Mouse (Mus musculus): ENCODE results near the gene Stxbp4. TPM values are rescaled to one million over a fixed set of nuclear protein-coding genes. Genes with fewer than 3 reads are reported as not detected.

Stxbp4 gene
- polyA plus RNA-seq (2014; fragmentation: Nextera tagmentation; extraction: Ambion mirVana) = 36.5 and 41.8 TPM in 2 replicates

- Histone ChIP-seq H3K36me3 (ENCODE audit: control insufficient read depth, insufficient read depth, low read length) (no peaks in the 10 kb centered on the region; the same call in 1 of the 2 replicates), H3K27ac (ENCODE audit: low read depth, low read length) (peak within 1 kb of the TSS; percentile 89), H3K27me3 (ENCODE audit: control insufficient read depth, insufficient read depth, low read length) (no peaks in the 10 kb centered on the region), H3K4me1 (ENCODE audit: control insufficient read depth, insufficient read depth, low read length) (peaks cover 8% of the 10 kb centered on the region), H3K4me2 (peak within 1 kb of the TSS; percentile 64), H3K4me3 (ENCODE audit: low read depth, low read length) (peak within 1 kb of the TSS; percentile 92), H3K9me3 (ENCODE audit: control insufficient read depth, low read length) (no peaks in the 10 kb centered on the region), H3K9ac (ENCODE audit: low read length) (peak within 1 kb of the TSS; percentile 98)
- DNase-seq (ENCODE audit: low spot score, missing footprints) (peak; percentile 99), ATAC-seq (ENCODE audit: low FRiP score) (peak; percentile 96)
- WGBS = under 1% methylated on average over 48 of the region's 48 CpGs
Measured at GRCm38 (mm10) chr11:90637440-90638311, at the start of gene Stxbp4, which contains the start of gene Cox11. Gene Stxbp4 (minus strand): TSS chr11:90638084. Gene Cox11 (plus strand): TSS chr11:90638173.

GRCm38 (mm10) chr11:90687040-90687439 is 49.2 kb upstream of the Stxbp4 start:
- no peaks in the 10 kb centered on the region for H3K36me3 ChIP-seq (ENCODE audit: control insufficient read depth, insufficient read depth, low read length)
- no peak overlapping the region for H3K27ac ChIP-seq (ENCODE audit: low read depth, low read length)
- no peaks in the 10 kb centered on the region for H3K4me1 ChIP-seq (ENCODE audit: control insufficient read depth, insufficient read depth, low read length)
- H3K27me3 ChIP-seq (ENCODE audit: control insufficient read depth, insufficient read depth, low read length) = no peaks in the 10 kb centered on the region
- DNase-seq (ENCODE audit: low spot score, missing footprints) (no peak), ATAC-seq (ENCODE audit: low FRiP score) (peak; percentile 60)
- peak overlapping the region; percentile 75 for H3K9ac ChIP-seq (ENCODE audit: low read length)
- 1% methylated on average over 17 of the region's 17 CpGs for WGBS
- H3K4me2 ChIP-seq = peak overlapping the region; percentile 88
- peak overlapping the region; percentile 65 for H3K4me3 ChIP-seq (ENCODE audit: low read depth, low read length)
- H3K9me3 ChIP-seq (ENCODE audit: control insufficient read depth, low read length) = no peaks in the 10 kb centered on the region

DNA sequence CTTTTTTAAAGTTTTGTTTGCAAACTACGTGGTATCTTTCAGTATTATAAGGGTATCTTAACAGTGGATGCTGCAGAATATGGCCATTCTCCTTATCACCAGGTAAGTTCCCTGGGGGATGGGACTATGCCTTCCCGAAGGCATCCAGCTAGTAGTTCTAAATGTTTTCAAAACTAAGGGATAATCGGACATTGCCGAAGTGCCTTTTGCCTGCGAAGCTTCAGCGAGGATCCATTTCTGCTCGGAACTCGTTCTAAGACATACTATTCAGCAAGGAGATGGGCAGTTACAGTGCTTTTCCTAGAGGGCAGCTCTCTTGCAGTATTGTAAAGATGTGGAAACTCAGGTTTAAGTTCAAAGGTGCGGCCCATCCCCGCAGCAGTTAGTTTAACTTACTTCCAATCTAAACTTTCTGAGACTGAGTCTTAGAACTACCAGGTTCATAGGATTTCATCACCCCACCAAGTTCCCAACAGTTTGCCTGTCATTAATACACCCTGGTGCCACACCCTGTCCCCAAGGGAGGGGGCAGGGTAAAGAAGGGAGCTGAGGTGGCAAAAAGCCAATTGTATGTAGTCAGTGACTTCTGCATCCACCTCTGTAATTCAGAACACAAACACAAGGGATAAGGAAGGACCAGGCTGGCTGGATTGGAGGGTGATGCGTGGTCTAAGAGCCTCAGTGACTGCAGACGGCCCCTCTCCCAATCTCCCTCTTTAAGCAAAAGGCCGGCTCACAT is 48.6 kb upstream of the Stxbp4 start:
- H3K27me3 ChIP-seq (ENCODE audit: control insufficient read depth, insufficient read depth, low read length) = no peaks in the 10 kb centered on the region
- peak overlapping the region; percentile 65 for H3K4me3 ChIP-seq (ENCODE audit: low read depth, low read length)
- no peak overlapping the region for H3K27ac ChIP-seq (ENCODE audit: low read depth, low read length)
- no peaks in the 10 kb centered on the region for H3K36me3 ChIP-seq (ENCODE audit: control insufficient read depth, insufficient read depth, low read length)
- H3K9me3 ChIP-seq (ENCODE audit: control insufficient read depth, low read length) = no peaks in the 10 kb centered on the region
- H3K4me2 ChIP-seq = peak overlapping the region; percentile 88
- DNase-seq (ENCODE audit: low spot score, missing footprints) (peak; percentile 68), ATAC-seq (ENCODE audit: low FRiP score) (peak; percentile 15)
- H3K4me1 ChIP-seq (ENCODE audit: control insufficient read depth, insufficient read depth, low read length) = no peaks in the 10 kb centered on the region
- peak overlapping the region; percentile 75 for H3K9ac ChIP-seq (ENCODE audit: low read length)
- WGBS = 73% methylated on average over 13 of the region's 13 CpGs

- H3K4me3 ChIP-seq (ENCODE audit: low read depth, low read length) = no peak overlapping the region
- no peak overlapping the region for H3K27ac ChIP-seq (ENCODE audit: low read depth, low read length)
- no peaks in the 10 kb centered on the region for H3K9me3 ChIP-seq (ENCODE audit: control insufficient read depth, low read length)
- H3K4me2 ChIP-seq = no peak overlapping the region
- H3K36me3 ChIP-seq (ENCODE audit: control insufficient read depth, insufficient read depth, low read length) = no peaks in the 10 kb centered on the region
- H3K9ac ChIP-seq (ENCODE audit: low read length) = no peak overlapping the region
- no peaks in the 10 kb centered on the region for H3K27me3 ChIP-seq (ENCODE audit: control insufficient read depth, insufficient read depth, low read length)
- no peak for ATAC-seq (ENCODE audit: low FRiP score)
- peak; percentile 53 for DNase-seq (ENCODE audit: low spot score, missing footprints)
- WGBS = 81% methylated on average over 6 of the region's 6 CpGs
- H3K4me1 ChIP-seq (ENCODE audit: control insufficient read depth, insufficient read depth, low read length) = no peaks in the 10 kb centered on the region
Measured at GRCm38 (mm10) chr11:90685196-90685595, 47.3 kb upstream of the Stxbp4 start.

- no peaks in the 10 kb centered on the region for H3K9me3 ChIP-seq (ENCODE audit: control insufficient read depth, low read length)
- no peaks in the 10 kb centered on the region for H3K4me1 ChIP-seq (ENCODE audit: control insufficient read depth, insufficient read depth, low read length)
- no peak overlapping the region for H3K27ac ChIP-seq (ENCODE audit: low read depth, low read length)
- H3K36me3 ChIP-seq (ENCODE audit: control insufficient read depth, insufficient read depth, low read length) = no peaks in the 10 kb centered on the region
- ATAC-seq (ENCODE audit: low FRiP score) (no peak), DNase-seq (ENCODE audit: low spot score, missing footprints) (peak; percentile 60)
- H3K4me2 ChIP-seq = no peak overlapping the region
- H3K27me3 ChIP-seq (ENCODE audit: control insufficient read depth, insufficient read depth, low read length) = no peaks in the 10 kb centered on the region
- H3K9ac ChIP-seq (ENCODE audit: low read length) = no peak overlapping the region
- WGBS = 72% methylated on average over 6 of the region's 6 CpGs
- no peak overlapping the region for H3K4me3 ChIP-seq (ENCODE audit: low read depth, low read length)
Measured at GRCm38 (mm10) chr11:90684765-90685164, 46.9 kb upstream of the Stxbp4 start.

GRCm38 (mm10) chr11:90681171-90681570 is 43.3 kb upstream of the Stxbp4 start:
- peak; percentile 51 for DNase-seq (ENCODE audit: low spot score, missing footprints)
- ATAC-seq (ENCODE audit: low FRiP score) = no peak
- no peaks in the 10 kb centered on the region for H3K27me3 ChIP-seq (ENCODE audit: control insufficient read depth, insufficient read depth, low read length)
- no peaks in the 10 kb centered on the region for H3K9me3 ChIP-seq (ENCODE audit: control insufficient read depth, low read length)
- no peak overlapping the region for H3K4me2 ChIP-seq
- no peaks in the 10 kb centered on the region for H3K36me3 ChIP-seq (ENCODE audit: control insufficient read depth, insufficient read depth, low read length)
- no peak overlapping the region for H3K4me3 ChIP-seq (ENCODE audit: low read depth, low read length)
- no peak overlapping the region for H3K27ac ChIP-seq (ENCODE audit: low read depth, low read length)
- no peaks in the 10 kb centered on the region for H3K4me1 ChIP-seq (ENCODE audit: control insufficient read depth, insufficient read depth, low read length)
- no peak overlapping the region for H3K9ac ChIP-seq (ENCODE audit: low read length)

DNA sequence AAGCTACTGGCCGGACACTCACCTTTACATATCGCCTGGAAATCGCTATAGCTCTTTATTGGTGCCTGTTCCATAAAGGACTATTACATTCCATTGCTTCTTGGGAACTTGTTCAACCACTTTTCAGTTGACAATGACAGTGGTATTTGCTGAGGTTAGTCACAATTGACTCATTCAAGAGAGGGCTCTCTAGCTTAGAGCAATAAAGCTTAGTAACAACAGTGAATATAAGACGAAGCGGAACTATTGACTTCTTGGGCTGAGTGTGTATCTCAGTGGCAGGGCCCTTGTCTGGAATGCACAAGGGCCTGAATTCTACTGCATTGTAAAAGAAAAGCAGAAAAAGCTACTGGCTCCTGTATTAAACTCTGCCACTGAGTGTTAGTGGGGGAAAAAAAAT is 40.7 kb upstream of the Stxbp4 start:
- H3K27me3 ChIP-seq (ENCODE audit: control insufficient read depth, insufficient read depth, low read length) = no peaks in the 10 kb centered on the region
- H3K9me3 ChIP-seq (ENCODE audit: control insufficient read depth, low read length) = no peaks in the 10 kb centered on the region
- DNase-seq (ENCODE audit: low spot score, missing footprints) = peak; percentile 31
- H3K4me3 ChIP-seq (ENCODE audit: low read depth, low read length) = no peak overlapping the region
- no peaks in the 10 kb centered on the region for H3K36me3 ChIP-seq (ENCODE audit: control insufficient read depth, insufficient read depth, low read length)
- H3K27ac ChIP-seq (ENCODE audit: low read depth, low read length) = no peak overlapping the region
- ATAC-seq (ENCODE audit: low FRiP score) = no peak
- WGBS = 90% methylated on average over 5 of the region's 5 CpGs
- H3K4me2 ChIP-seq = no peak overlapping the region
- no peak overlapping the region for H3K9ac ChIP-seq (ENCODE audit: low read length)
- no peaks in the 10 kb centered on the region for H3K4me1 ChIP-seq (ENCODE audit: control insufficient read depth, insufficient read depth, low read length)

- Histone ChIP-seq H3K9me3 (ENCODE audit: control insufficient read depth, low read length) (no peaks in the 10 kb centered on the region), H3K27me3 (ENCODE audit: control insufficient read depth, insufficient read depth, low read length) (no peaks in the 10 kb centered on the region), H3K4me3 (ENCODE audit: low read depth, low read length) (no peak overlapping the region), H3K4me2 (no peak overlapping the region), H3K27ac (ENCODE audit: low read depth, low read length) (no peak overlapping the region), H3K9ac (ENCODE audit: low read length) (no peak overlapping the region), H3K4me1 (ENCODE audit: control insufficient read depth, insufficient read depth, low read length) (no peaks in the 10 kb centered on the region), H3K36me3 (ENCODE audit: control insufficient read depth, insufficient read depth, low read length) (no peaks in the 10 kb centered on the region)
- ATAC-seq (ENCODE audit: low FRiP score) = peak; percentile 68
- WGBS = 67% methylated on average over 8 of the region's 8 CpGs
- DNase-seq (ENCODE audit: low spot score, missing footprints) = peak; percentile 80
Measured at GRCm38 (mm10) chr11:90677771-90678288, 39.9 kb upstream of the Stxbp4 start.

DNA sequence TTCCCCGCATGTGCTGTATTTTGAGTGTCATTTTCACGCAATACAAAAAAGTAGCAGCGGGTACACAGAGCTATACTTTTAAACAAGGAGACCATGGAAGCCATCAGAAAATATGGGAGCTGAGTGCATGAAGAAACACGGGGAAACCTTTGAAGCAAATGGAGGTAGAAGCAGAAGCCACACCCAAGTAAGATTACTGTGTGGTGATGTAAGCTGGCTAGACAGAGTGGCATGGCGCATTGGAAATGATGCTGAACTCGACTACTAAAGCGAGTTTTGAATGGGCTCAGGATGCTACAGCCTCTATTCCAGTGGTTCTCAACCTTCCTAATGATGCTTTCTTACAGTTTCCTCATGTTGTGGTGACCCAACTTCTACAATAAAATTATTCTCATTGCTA is 39.1 kb upstream of the Stxbp4 start:
- DNase-seq (ENCODE audit: low spot score, missing footprints) = peak; percentile 81
- Histone ChIP-seq H3K27me3 (ENCODE audit: control insufficient read depth, insufficient read depth, low read length) (no peaks in the 10 kb centered on the region), H3K9ac (ENCODE audit: low read length) (no peak overlapping the region), H3K27ac (ENCODE audit: low read depth, low read length) (no peak overlapping the region), H3K4me2 (no peak overlapping the region), H3K9me3 (ENCODE audit: control insufficient read depth, low read length) (no peaks in the 10 kb centered on the region), H3K4me1 (ENCODE audit: control insufficient read depth, insufficient read depth, low read length) (no peaks in the 10 kb centered on the region), H3K4me3 (ENCODE audit: low read depth, low read length) (no peak overlapping the region), H3K36me3 (ENCODE audit: control insufficient read depth, insufficient read depth, low read length) (no peaks in the 10 kb centered on the region)
- no peak for ATAC-seq (ENCODE audit: low FRiP score)
- WGBS = 87% methylated on average over 7 of the region's 7 CpGs

All from midbrain, embryonic 11.5 days (tissue).